Mouse (Mus musculus) liver, postnatal 0 days (tissue): ENCODE measurements around the gene Fam171a2. TPM values are rescaled to one million over a fixed set of nuclear protein-coding genes. Genes with fewer than 3 reads are reported as not detected.

Experiments
- ATAC-seq: fragments of 200-750 bp; cut with Nextera tagmentation; 2 replicates; pipeline ENCODE4 v1.8.0; 2017; ENCODE audit warnings: mild to moderate bottlenecking, moderate library complexity
- DNase-seq: peaks from one replicate; pipeline ENCODE4 v3.0.0-alpha.2; 2016
- H3K27ac ChIP-seq: fragments of 300-500 bp; sonication (generic); 2 replicates; pipeline ENCODE4 v1.5.1; 2014; ENCODE audit warnings: antibody characterized with exemption, moderate library complexity, mild to moderate bottlenecking, low read depth
- H3K27me3 ChIP-seq: fragments of 300-500 bp; sonication (generic); 2 replicates; pipeline ENCODE4 v1.6.1; 2014; ENCODE audit warnings: low read length, control low read depth, mixed read lengths; ENCODE audit not compliant: insufficient read depth
- H3K36me3 ChIP-seq: fragments of 300-500 bp; sonication (generic); replicated peaks from 2 replicates; pipeline ENCODE4 v1.6.1; 2014; ENCODE audit warnings: mild to moderate bottlenecking, control low read depth, low read length, moderate library complexity, mixed read lengths; ENCODE audit not compliant: insufficient read depth
- H3K4me1 ChIP-seq: fragments of 300-500 bp; sonication (generic); 2 replicates; pipeline ENCODE4 v1.6.1; 2014; ENCODE audit warnings: antibody characterized with exemption, mild to moderate bottlenecking, control low read depth; ENCODE audit not compliant: insufficient read depth
- H3K4me2 ChIP-seq: fragments of 300-500 bp; sonication (generic); 2 replicates; pipeline ENCODE4 v1.6.1; 2014; ENCODE audit warnings: low read depth, mild to moderate bottlenecking, low read length, moderate library complexity, mixed read lengths
- H3K4me3 ChIP-seq: fragments of 300-500 bp; sonication (generic); 2 replicates; pipeline ENCODE4 v1.5.1; 2014; ENCODE audit warnings: low read depth, low read length
- H3K9ac ChIP-seq: fragments of 300-500 bp; sonication (generic); replicated peaks from 2 replicates; pipeline ENCODE4 v1.6.1; 2014; ENCODE audit warnings: mild to moderate bottlenecking, moderate library complexity
- H3K9me3 ChIP-seq: fragments of 300-500 bp; sonication (generic); 2 replicates; pipeline ENCODE4 v1.6.1; 2016; ENCODE audit warnings: mild to moderate bottlenecking, control low read depth, low read length, mixed read lengths
- CTCF ChIP-seq: sonication (generic); IDR thresholded peaks from 2 replicates; pipeline ENCODE4 v1.5.1; 2016; ENCODE audit warnings: antibody characterized with exemption, low read depth
- EP300 ChIP-seq: IDR thresholded peaks from 2 replicates; pipeline ENCODE4 v1.6.1; 2016; ENCODE audit warnings: antibody characterized with exemption, low read depth, mild to moderate bottlenecking
- WGBS: fragments of 180-500 bp; shearing (Covaris S2); extraction: QIAGEN DNeasy Blood & Tissue Kit; methylation state at CpG from one replicate; pipeline ENCODE4 v1.1.7; 2014; ENCODE audit not compliant: insufficient replicate concordance; 5-methylcytosine and 5-hydroxymethylcytosine counted together
- polyA plus RNA-seq: library from polyadenylated mRNA; unstranded; fragments of >200 nt; fragmentation: Nextera tagmentation; extraction: Ambion mirVana; gene quantifications from 2 replicates; pipeline ENCODE4 v1.2.1, GENCODE M21; 2015

Gene Fam171a2
- polyA plus RNA-seq = 0.23 and 0.72 TPM in 2 replicates

DNA sequence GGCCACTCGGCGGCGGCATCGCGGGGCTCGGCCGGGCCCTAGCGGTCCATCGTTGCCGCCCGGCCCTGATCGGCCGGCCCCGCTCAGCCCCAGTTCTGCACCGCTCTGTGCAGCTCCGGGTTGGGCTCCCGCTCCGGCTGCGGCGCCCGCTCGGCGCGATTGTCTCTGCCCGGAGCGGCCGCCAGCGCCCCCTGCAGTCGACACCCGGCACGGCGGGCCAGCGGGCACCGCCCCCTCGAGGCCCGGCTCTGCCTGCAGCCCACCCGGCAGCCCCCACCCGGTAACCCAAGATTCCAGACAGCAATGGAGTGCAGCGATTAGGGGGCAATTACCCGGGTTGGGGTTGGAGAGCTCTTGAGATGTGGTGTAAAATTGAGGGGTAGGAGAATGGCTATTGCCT lies at the start of gene Fam171a2:
Fam171a2 (minus strand) TSS at position 186 of the 400 bp plus-strand sequence.
- H3K4me3 ChIP-seq = peak within 1 kb of the TSS; percentile 61

DNA sequence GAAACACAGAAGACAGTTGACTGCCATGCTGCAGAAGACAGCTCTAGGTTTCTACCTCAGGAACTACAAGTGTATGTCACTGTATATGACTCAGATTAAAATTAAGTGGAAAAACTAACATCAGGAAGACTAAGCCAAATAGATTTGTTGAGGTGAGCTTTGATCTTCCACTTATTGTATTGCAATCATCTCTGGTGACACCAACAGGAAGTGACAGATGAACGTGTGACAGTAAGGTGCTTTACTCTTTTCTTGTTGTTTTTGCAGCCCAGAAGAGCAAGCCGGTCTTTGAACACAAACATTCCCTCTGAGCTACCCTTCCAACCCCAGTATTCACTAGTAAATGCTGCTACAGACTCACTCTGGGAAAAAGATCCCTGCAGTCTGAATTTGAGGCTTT lies 49.2 kb upstream of the Fam171a2 start:
- Histone ChIP-seq H3K9ac (no peak overlapping the region), H3K4me1 (no peaks in the 10 kb centered on the region), H3K36me3 (peaks cover 51% of the 10 kb centered on the region), H3K4me3 (no peak overlapping the region), H3K4me2 (no peak overlapping the region), H3K27me3 (no peaks in the 10 kb centered on the region), H3K27ac (no peak overlapping the region), H3K9me3 (no peaks in the 10 kb centered on the region)
- ATAC-seq (no peak), DNase-seq (no peak)
- 55% methylated on average over 2 of the region's 2 CpGs for WGBS
- TF ChIP-seq CTCF (no peak), EP300 (no peak)

More for the DNA sequence above, at the start of gene Fam171a2:
- no peaks in the 10 kb centered on the region for H3K9me3 ChIP-seq
- TF ChIP-seq EP300 = no peak
- peak; percentile 57 for TF ChIP-seq CTCF
- H3K27me3 ChIP-seq = peaks cover 69% of the 10 kb centered on the region
- peaks cover 3% of the 10 kb centered on the region; the same call in 1 of the 2 replicates for H3K4me1 ChIP-seq
- no peaks in the 10 kb centered on the region for H3K36me3 ChIP-seq
- ATAC-seq (peak; percentile 65), DNase-seq (peak; percentile 76)
- under 1% methylated on average over 22 of the region's 40 CpGs for WGBS
- H3K4me2 ChIP-seq = peak within 1 kb of the TSS; percentile 83
- peak within 1 kb of the TSS; percentile 34; the same call in 1 of the 2 replicates for H3K27ac ChIP-seq
- H3K9ac ChIP-seq = peak within 1 kb of the TSS; percentile 47

DNA sequence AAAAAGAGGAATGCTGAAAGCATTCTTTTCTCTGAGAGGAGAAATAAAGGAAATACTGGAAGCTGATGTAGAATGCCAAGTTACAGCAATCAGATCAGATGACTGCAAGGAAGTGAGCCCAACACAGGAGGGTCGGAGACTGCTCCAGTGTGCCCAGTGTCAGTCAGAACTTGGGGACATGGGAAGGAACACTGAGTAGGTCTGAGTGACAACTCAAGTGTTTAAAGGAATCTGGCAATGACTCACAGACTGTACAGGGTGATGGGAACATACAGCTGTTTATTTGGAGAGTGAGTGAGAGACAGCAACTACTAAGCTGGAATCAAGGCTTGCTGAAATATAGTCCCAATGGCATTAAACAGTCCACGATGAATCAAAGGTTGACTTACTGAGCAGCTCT lies 48.7 kb upstream of the Fam171a2 start:
- no peak overlapping the region for H3K4me3 ChIP-seq
- no peak overlapping the region for H3K9ac ChIP-seq
- 90% methylated on average over 2 of the region's 2 CpGs for WGBS
- no peak overlapping the region for H3K4me2 ChIP-seq
- no peak for TF ChIP-seq CTCF
- no peak for TF ChIP-seq EP300
- H3K27ac ChIP-seq = no peak overlapping the region
- no peak for ATAC-seq
- H3K27me3 ChIP-seq = no peaks in the 10 kb centered on the region
- no peaks in the 10 kb centered on the region for H3K4me1 ChIP-seq
- peaks cover 45% of the 10 kb centered on the region for H3K36me3 ChIP-seq
- H3K9me3 ChIP-seq = no peaks in the 10 kb centered on the region
- DNase-seq = no peak

DNA sequence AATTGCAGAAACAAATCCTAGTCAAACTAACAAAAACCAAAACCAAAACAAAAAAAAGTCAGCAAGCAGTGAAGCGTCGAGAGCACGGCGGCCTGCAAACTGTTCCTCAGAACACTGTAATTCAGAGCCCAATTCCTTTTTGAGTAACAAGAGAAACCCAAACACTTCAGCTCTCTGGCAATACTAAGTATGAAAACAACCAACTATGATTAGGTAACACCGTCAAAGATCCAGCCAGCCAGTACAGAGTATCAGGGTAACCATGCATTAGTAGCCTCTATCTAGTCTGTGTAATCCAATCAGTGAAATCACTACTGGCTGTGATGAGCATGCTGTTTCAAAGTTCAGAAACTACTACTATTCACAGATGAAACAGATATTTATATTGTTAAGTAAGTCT lies 48.3 kb upstream of the Fam171a2 start:
- 89% methylated on average over 5 of the region's 5 CpGs for WGBS
- Histone ChIP-seq H3K4me1 (no peaks in the 10 kb centered on the region), H3K9ac (no peak overlapping the region), H3K27me3 (no peaks in the 10 kb centered on the region), H3K4me2 (no peak overlapping the region), H3K36me3 (peaks cover 41% of the 10 kb centered on the region), H3K27ac (0 out of 2 replicates have a peak overlapping the region, but pooled peaks have one; percentile 22), H3K4me3 (no peak overlapping the region), H3K9me3 (no peaks in the 10 kb centered on the region)
- DNase-seq (no peak), ATAC-seq (no peak)
- no peak for TF ChIP-seq CTCF
- no peak for TF ChIP-seq EP300

DNA sequence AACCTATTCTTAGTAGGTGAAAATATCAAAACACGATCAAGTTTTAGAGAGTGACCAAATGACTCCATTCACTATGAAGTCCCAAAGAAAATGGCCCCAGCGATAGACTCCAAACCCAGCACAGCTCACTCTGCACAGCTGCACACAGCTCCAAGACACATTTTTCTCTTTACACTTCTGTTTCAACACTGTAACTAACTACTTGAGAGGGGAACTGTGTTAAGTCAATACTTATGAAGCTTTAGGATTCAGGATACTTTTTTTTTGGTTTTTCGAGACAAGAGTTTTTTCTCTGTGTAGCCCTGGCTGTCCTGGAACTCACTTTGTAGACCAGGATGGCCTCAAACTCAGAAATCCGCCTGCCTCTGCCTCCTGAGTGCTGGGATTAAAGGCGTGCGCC lies 47.6 kb upstream of the Fam171a2 start:
- Histone ChIP-seq H3K36me3 (peaks cover 35% of the 10 kb centered on the region), H3K27ac (no peak overlapping the region), H3K4me1 (no peaks in the 10 kb centered on the region), H3K4me2 (no peak overlapping the region), H3K9me3 (no peaks in the 10 kb centered on the region), H3K27me3 (no peaks in the 10 kb centered on the region), H3K4me3 (no peak overlapping the region), H3K9ac (no peak overlapping the region)
- no peak for TF ChIP-seq EP300
- TF ChIP-seq CTCF = no peak
- 91% methylated on average over 6 of the region's 6 CpGs for WGBS
- no peak for DNase-seq
- ATAC-seq = no peak

DNA sequence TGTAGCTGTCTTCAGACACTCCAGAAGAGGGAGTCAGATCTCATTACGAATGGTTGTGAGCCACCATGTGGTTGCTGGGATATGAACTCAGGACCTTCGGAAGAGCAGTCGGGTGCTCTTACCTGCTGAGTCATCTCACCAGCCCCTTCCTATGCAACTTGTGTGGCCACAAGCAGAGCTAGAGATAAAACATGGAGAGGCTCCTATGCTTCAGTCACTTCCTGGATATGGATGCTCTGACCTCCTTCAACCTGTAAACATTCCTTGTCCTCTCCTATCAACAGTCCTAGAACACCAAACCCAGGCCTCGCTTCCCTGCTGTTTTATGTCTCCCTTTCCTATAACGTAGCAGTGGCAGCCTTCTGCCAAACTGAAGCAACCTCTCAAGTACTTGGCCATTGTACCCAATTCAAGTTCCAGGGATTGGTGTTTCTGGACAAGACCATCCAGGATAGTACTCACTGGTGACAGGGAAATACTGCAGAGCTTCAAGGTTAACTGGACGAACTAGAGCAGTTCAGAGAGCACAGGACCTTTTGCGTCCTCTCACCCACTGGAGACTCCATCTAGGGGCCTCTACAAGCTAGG lies 46.7 kb upstream of the Fam171a2 start:
- Histone ChIP-seq H3K9ac (no peak overlapping the region), H3K27me3 (no peaks in the 10 kb centered on the region), H3K4me1 (no peaks in the 10 kb centered on the region), H3K4me2 (no peak overlapping the region), H3K4me3 (no peak overlapping the region), H3K9me3 (no peaks in the 10 kb centered on the region), H3K27ac (no peak overlapping the region), H3K36me3 (peaks cover 27% of the 10 kb centered on the region)
- ATAC-seq (no peak), DNase-seq (no peak)
- 71% methylated on average over 7 of the region's 7 CpGs for WGBS
- TF ChIP-seq EP300 (no peak), CTCF (no peak)
